Comparison of ENCODE assay signal across 14 mouse cellular contexts in genomic region chr2:132571301-132571700, GRCm38 (mm10).
"Had no signal": no experiment of that assay in that cellular context is flagged by ENCODE, and none has a peak within 500 bp of the region (broad histone marks: within the 10 kb centered on the region; RNA-seq: fewer than 3 reads in every experiment).

No protein-coding gene starts in this region.

- H3K9me3 ChIP-seq: limb, embryonic 10.5 days; lung, embryonic 15.5 days; midbrain, embryonic 13.5 days; stomach, embryonic 15.5 days had no signal

- H3K27me3 ChIP-seq: lung, embryonic 15.5 days; midbrain, embryonic 13.5 days; stomach, embryonic 15.5 days had no signal

- H3K4me3 ChIP-seq: limb, embryonic 10.5 days; lung, embryonic 15.5 days; midbrain, embryonic 13.5 days; stomach, embryonic 15.5 days had no signal

- H3K27ac ChIP-seq: limb, embryonic 10.5 days; lung, embryonic 15.5 days; macrophage; midbrain, embryonic 13.5 days; stomach, embryonic 15.5 days had no signal

- ATAC-seq: inflammation-experienced regulatory T-cells, adult 6 months; intestine, postnatal 0 days; midbrain, embryonic 13.5 days had no signal

- DNase-seq: kidney, adult 8-10 months; kidney, postnatal 25 days; layer of hippocampus, adult 9-11 months; lung, postnatal 14 days; right cerebral cortex, postnatal 14 days; thymus, adult 2 months; thymus, postnatal 25 days had no signal
